Mouse (Mus musculus) kidney, embryonic 15.5 days (tissue): ENCODE measurements around the gene 4930518I15Rik. TPM values are rescaled to one million over a fixed set of nuclear protein-coding genes. Genes with fewer than 3 reads are reported as not detected.
"Not testable (repeated sequence)": the region's sequence is repeated elsewhere in the genome, so short reads cannot be mapped to it uniquely, and the experiment has no call there.

ENCODE experiments used
- ATAC-seq: fragments of 200-750 bp; cut with Nextera tagmentation; replicated peaks from 2 replicates; pipeline ENCODE4 v1.8.0; 2017; ENCODE audit warnings: moderate TSS enrichment; ENCODE audit not compliant: low FRiP score
- H3K27ac ChIP-seq: fragments of 300-500 bp; sonication (generic); 2 replicates; pipeline ENCODE4 v1.5.1; 2015; ENCODE audit warnings: mild to moderate bottlenecking, inconsistent platforms
- H3K27me3 ChIP-seq: fragments of 300-500 bp; sonication (generic); 2 replicates; pipeline ENCODE4 v1.6.1; 2015; ENCODE audit warnings: inconsistent platforms
- H3K36me3 ChIP-seq: fragments of 300-500 bp; sonication (generic); 2 replicates; pipeline ENCODE4 v1.6.1; 2015; ENCODE audit warnings: inconsistent platforms
- H3K4me1 ChIP-seq: fragments of 300-500 bp; sonication (generic); 2 replicates; pipeline ENCODE4 v1.6.1; 2015; ENCODE audit warnings: inconsistent platforms
- H3K4me2 ChIP-seq: fragments of 300-500 bp; sonication (generic); 2 replicates; pipeline ENCODE4 v1.6.1; 2015; ENCODE audit warnings: moderate library complexity, mild to moderate bottlenecking, inconsistent platforms
- H3K4me3 ChIP-seq: fragments of 300-500 bp; sonication (generic); replicated peaks from 2 replicates; pipeline ENCODE4 v1.5.1; 2015; ENCODE audit warnings: mild to moderate bottlenecking, inconsistent platforms
- H3K9ac ChIP-seq: fragments of 300-500 bp; sonication (generic); 2 replicates; pipeline ENCODE4 v1.6.1; 2015; ENCODE audit warnings: mild to moderate bottlenecking, inconsistent platforms
- H3K9me3 ChIP-seq: fragments of 300-500 bp; sonication (generic); replicated peaks from 2 replicates; pipeline ENCODE4 v1.6.1; 2016; ENCODE audit warnings: inconsistent platforms
- WGBS: fragments of 180-500 bp; shearing (Covaris S2); methylation state at CpG from one replicate; pipeline ENCODE4 v1.1.7; 2015; ENCODE audit warnings: mixed read lengths; 5-methylcytosine and 5-hydroxymethylcytosine counted together
- polyA plus RNA-seq: library from polyadenylated mRNA; unstranded; fragments of >200 nt; fragmentation: Nextera tagmentation; extraction: Ambion mirVana; gene quantifications from 2 replicates; pipeline ENCODE4 v1.2.1, GENCODE M21; 2015

The 4930518I15Rik gene
- polyA plus RNA-seq, 1 experiment from 2014 or later = 8.6 TPM

DNA sequence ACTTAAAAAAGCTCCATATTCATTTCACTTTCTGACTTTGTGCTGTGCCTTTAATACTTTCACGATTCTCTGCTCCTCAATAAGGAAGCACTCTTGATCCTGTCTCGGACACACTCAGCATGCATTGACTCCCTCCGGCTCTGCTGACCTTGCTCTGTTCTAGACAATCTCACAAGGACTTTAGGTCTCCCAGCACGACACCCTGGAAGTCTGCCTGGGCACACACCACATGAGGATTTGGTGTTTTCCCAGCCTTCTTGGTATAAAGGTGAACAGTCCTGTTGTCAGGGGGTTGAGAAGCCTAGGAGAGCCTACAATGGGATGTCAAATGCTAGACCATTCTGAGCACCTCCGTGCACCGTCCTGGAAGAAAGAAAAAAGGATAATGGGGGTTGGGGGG lies 35.1 kb upstream of the 4930518I15Rik start:
- no peak for ATAC-seq
- Histone ChIP-seq H3K4me2 (no peak overlapping the region), H3K27ac (no peak overlapping the region), H3K4me1 (no peaks in the 10 kb centered on the region), H3K9me3 (no peaks in the 10 kb centered on the region), H3K4me3 (no peak overlapping the region), H3K36me3 (no peaks in the 10 kb centered on the region), H3K9ac (no peak overlapping the region), H3K27me3 (no peaks in the 10 kb centered on the region)
- 78% methylated on average over 6 of the region's 6 CpGs for WGBS

DNA sequence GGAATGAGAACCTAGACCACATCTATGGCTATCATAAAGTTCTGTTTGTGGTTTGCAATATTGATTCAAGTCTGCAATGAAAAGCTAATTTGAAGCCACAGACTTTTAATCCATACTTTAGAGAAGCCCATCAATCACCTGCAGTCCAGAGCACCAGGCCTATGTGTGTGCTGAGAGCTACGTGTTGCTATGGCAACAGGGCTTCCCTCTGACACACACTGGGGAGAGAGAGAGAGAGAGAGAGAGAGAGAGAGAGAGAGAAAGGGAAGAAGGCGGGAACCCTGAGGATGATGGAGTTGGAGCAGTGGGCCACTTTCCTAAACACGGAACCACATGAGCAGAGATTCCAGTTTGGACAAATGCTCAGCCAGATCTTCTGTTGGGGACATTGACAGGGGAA lies 34.5 kb upstream of the 4930518I15Rik start:
- H3K27me3 ChIP-seq = no peaks in the 10 kb centered on the region
- WGBS = 63% methylated on average over 3 of the region's 3 CpGs
- H3K36me3 ChIP-seq = no peaks in the 10 kb centered on the region
- no peak overlapping the region for H3K9ac ChIP-seq
- H3K4me2 ChIP-seq = no peak overlapping the region
- H3K9me3 ChIP-seq = no peaks in the 10 kb centered on the region
- ATAC-seq = no peak
- H3K4me1 ChIP-seq = no peaks in the 10 kb centered on the region
- no peak overlapping the region for H3K4me3 ChIP-seq
- H3K27ac ChIP-seq = no peak overlapping the region

DNA sequence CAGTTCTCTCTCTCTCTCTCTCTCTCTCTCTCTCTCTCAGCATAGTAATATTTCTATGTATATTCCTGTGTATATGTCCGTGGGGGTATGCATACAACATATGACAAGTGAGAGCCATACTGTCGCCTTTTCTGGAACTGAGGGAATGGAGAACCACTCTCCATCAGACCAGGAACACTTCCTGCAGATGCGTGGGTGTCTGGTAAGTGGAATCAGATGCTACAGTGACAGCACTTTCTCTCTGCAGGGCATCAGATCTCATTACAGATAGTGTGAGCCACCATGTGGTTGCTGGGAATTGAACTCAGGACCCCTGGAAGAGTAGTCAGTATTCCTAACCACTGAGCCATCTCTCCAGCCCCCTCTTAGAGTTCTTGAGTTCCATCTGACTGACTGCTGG lies 30.7 kb upstream of the 4930518I15Rik start:
- Histone ChIP-seq H3K27ac (no peak overlapping the region), H3K4me3 (no peak overlapping the region), H3K27me3 (no peaks in the 10 kb centered on the region), H3K9ac (no peak overlapping the region), H3K9me3 (no peaks in the 10 kb centered on the region), H3K4me1 (no peaks in the 10 kb centered on the region), H3K4me2 (no peak overlapping the region), H3K36me3 (no peaks in the 10 kb centered on the region)
- 68% methylated on average over 3 of the region's 3 CpGs for WGBS
- ATAC-seq = no peak

DNA sequence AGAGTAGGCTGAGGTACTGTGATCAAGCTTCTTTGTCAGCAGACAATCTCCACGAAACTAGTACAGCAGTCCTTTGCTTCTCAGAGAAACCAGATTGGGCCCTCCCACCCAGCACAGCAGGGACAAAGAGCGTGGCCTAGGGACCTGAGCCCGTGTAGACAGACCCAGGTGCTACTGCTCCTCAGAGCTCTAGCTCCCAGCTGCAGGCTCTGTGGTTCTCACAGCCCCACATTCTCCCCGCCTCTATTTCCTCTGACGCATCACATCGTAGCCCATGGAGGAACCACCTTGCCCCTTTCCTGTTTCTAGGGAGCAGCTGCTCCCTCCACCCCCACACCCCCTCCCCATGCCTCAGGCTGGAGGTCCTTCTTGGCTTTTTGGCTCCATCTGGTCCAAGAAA lies 29.3 kb upstream of the 4930518I15Rik start, which contains the start of gene Sla2:
TSS of gene Sla2 (minus strand) at position 176 of the 400 bp plus-strand sequence.
- no peak for ATAC-seq
- Histone ChIP-seq H3K27me3 (no peaks in the 10 kb centered on the region), H3K9ac (no peak within 1 kb of the TSS), H3K4me2 (no peak within 1 kb of the TSS), H3K4me1 (no peaks in the 10 kb centered on the region), H3K36me3 (no peaks in the 10 kb centered on the region), H3K27ac (no peak within 1 kb of the TSS), H3K4me3 (no peak within 1 kb of the TSS), H3K9me3 (no peaks in the 10 kb centered on the region)
- WGBS = 65% methylated on average over 6 of the region's 6 CpGs

DNA sequence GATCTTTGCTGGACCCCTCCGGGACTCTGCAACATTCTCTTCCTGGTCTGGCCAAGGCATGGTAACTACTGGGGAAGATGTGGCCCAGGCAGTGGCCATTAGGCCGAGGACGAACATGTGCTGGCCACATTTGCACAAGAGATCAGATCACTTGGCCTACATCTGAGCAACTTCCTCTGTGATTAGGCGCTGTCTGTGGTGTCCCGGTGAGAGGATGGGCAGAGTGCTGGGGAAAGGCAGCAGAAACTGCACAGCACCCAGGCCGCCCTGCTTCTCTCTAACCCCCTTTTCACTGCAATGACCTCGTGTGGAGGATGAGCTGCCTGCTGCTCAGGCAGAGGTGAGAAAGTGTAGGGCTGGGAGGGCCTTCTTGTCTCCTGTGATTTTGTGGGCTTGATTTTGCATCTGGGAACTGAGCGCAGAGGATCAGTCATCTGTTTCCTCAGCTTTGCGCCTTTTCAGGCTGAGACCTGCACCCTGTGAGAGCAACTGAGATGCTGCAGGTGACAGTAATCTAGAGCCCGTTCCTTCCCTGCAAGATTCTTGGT lies 28.4 kb upstream of the 4930518I15Rik start:
- Histone ChIP-seq H3K27me3 (no peaks in the 10 kb centered on the region), H3K4me2 (no peak overlapping the region), H3K4me1 (no peaks in the 10 kb centered on the region), H3K9ac (no peak overlapping the region), H3K4me3 (no peak overlapping the region), H3K36me3 (no peaks in the 10 kb centered on the region), H3K27ac (no peak overlapping the region), H3K9me3 (no peaks in the 10 kb centered on the region)
- 72% methylated on average over 10 of the region's 10 CpGs for WGBS
- ATAC-seq = no peak

DNA sequence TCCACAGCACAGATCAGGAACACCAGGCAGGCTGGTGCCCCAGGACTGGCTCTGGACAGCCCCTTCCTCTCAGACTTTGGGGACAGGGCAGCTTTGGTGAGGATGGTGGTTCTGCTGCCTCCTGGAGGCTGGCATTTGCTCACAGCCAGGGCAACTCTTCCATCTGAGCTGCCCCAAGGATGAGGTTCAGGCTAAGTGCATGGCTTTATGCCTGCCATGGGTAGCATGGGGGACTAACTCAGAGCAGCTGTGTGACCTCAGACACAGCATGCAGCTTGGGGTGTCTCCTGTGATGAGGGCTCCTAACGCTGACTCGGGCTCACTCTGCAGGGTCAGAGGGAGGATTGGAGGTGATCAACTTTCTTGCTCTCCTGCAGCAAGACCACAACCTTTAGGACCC lies 27.9 kb upstream of the 4930518I15Rik start:
- not testable (repeated sequence) for H3K27ac ChIP-seq, H3K4me1 ChIP-seq, H3K9me3 ChIP-seq, H3K9ac ChIP-seq, H3K36me3 ChIP-seq, ATAC-seq, H3K27me3 ChIP-seq, H3K4me2 ChIP-seq, H3K4me3 ChIP-seq
- WGBS = 63% methylated on average over 2 of the region's 2 CpGs

DNA sequence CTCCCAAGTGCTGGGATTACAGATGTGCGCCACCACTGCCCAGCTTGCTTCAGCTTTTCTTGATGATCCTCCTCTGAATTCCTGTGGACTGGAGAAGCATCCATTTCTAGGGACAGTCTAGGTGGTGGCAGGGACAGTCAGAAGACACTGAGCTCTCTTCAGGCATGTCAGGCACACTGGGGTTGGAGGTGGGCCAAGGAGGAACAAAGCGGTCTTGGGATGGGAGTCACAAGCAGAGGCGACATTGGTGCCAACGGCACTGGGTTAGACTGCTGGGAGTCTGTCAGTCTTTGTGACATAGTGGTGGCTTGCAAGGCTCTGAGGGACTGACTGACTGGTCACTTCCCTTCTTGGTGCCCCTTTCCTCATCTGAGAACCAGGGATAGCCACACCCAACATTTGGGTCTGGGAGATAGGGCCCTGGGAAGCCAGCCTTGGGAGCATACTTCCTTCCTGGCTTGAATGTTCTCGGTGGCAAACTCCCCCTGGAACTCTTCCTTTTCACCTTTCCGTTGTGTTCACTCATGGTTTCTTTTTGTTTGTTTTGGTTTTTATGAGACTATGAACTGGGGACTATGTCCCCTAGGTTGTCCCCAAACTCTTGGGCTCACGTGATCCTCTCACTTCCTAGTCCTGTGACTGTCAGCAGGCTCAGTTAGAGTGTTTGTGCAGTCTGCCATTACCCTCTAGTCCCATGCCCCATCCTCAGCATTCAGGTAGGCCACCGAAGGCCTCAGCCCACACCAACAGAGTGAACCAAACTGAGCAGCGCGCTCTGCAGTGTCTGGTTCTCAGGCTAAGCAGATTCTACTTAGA lies 26.9 kb upstream of the 4930518I15Rik start:
- no peak overlapping the region for H3K27ac ChIP-seq
- no peak overlapping the region for H3K4me2 ChIP-seq
- no peak for ATAC-seq
- H3K9ac ChIP-seq = no peak overlapping the region
- no peaks in the 10 kb centered on the region for H3K4me1 ChIP-seq
- no peaks in the 10 kb centered on the region for H3K9me3 ChIP-seq
- 91% methylated on average over 10 of the region's 10 CpGs for WGBS
- no peaks in the 10 kb centered on the region for H3K27me3 ChIP-seq
- H3K4me3 ChIP-seq = no peak overlapping the region
- no peaks in the 10 kb centered on the region for H3K36me3 ChIP-seq

DNA sequence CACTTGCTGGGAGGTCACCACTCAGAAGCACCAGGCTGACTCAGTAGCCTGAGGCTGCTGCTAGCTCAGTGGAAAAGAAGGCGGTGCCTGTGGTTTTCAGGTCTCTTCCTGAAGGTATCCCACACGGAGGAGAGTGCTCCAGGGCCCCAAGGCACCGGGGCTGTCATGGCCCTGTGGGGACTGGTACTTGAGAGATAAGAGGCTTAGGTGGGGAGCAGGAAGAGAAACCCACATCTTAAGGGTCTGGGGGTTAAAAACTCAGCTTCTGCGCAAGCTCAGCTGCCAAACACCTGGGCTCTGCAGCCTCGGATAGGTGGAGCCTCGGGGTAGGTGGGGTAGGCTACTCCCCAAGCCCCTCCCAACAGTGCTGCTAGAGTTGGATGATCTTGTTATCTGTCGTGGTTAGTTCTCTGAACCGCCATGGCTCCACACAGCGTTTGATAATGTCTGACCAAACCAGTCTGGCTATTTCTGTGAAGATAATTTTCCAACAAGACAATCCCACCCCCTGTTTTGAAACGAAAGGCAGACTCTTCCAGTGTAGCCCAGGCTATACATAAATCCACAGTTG lies 24.8 kb upstream of the 4930518I15Rik start:
- Histone ChIP-seq H3K27ac (no peak overlapping the region), H3K9me3 (no peaks in the 10 kb centered on the region), H3K4me3 (no peak overlapping the region), H3K36me3 (no peaks in the 10 kb centered on the region), H3K9ac (no peak overlapping the region), H3K4me2 (no peak overlapping the region), H3K4me1 (no peaks in the 10 kb centered on the region), H3K27me3 (no peaks in the 10 kb centered on the region)
- no peak for ATAC-seq
- 43% methylated on average over 10 of the region's 10 CpGs for WGBS

DNA sequence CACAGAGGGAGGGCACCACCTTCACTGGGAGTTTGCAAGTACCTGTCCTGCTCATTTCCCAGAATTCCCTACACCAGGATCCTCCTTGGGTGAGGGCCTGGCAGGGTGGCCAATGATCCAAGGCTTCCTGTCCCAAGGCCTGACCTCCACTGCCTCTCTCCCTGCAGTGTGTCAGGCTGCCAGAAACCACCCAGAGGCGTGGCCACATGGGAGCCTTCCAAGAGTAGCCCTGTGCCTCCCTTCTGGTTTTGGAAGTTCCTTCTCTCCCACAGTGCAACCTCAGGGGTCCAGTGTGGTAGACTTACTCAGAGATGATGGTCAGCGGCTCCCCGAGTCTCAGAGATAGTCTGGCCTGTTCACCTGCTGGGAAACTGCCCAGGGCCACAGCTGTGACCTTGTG lies 21.8 kb upstream of the 4930518I15Rik start:
- Histone ChIP-seq H3K4me3 (no peak overlapping the region), H3K9ac (no peak overlapping the region), H3K27me3 (no peaks in the 10 kb centered on the region), H3K9me3 (no peaks in the 10 kb centered on the region), H3K36me3 (peaks cover 4% of the 10 kb centered on the region), H3K4me2 (no peak overlapping the region), H3K4me1 (no peaks in the 10 kb centered on the region), H3K27ac (no peak overlapping the region)
- 75% methylated on average over 3 of the region's 3 CpGs for WGBS
- ATAC-seq = no peak

DNA sequence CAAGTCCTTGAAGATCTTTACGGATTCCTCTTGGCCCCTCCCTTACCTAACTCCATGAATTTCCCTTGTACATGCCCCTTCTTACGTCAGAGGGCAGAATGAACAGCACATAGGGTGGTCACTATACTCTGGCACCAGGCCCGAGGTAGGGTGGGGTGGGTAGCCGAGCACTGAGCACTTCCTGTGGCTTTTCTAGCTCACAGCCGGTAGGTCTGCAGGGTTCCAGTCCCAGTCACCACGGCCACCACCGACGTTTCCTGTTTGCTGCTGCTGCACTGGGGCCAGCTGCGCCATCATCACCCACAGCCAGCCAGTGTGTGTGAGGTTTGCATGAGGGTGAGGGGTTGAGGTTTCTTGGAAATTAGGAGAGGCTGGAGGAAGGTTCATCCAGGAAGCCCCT lies 20.0 kb upstream of the 4930518I15Rik start:
- Histone ChIP-seq H3K27me3 (no peaks in the 10 kb centered on the region), H3K27ac (no peak overlapping the region), H3K9me3 (no peaks in the 10 kb centered on the region), H3K9ac (no peak overlapping the region), H3K36me3 (peaks cover 22% of the 10 kb centered on the region), H3K4me2 (no peak overlapping the region), H3K4me1 (no peaks in the 10 kb centered on the region), H3K4me3 (no peak overlapping the region)
- no peak for ATAC-seq
- WGBS = 57% methylated on average over 9 of the region's 9 CpGs

DNA sequence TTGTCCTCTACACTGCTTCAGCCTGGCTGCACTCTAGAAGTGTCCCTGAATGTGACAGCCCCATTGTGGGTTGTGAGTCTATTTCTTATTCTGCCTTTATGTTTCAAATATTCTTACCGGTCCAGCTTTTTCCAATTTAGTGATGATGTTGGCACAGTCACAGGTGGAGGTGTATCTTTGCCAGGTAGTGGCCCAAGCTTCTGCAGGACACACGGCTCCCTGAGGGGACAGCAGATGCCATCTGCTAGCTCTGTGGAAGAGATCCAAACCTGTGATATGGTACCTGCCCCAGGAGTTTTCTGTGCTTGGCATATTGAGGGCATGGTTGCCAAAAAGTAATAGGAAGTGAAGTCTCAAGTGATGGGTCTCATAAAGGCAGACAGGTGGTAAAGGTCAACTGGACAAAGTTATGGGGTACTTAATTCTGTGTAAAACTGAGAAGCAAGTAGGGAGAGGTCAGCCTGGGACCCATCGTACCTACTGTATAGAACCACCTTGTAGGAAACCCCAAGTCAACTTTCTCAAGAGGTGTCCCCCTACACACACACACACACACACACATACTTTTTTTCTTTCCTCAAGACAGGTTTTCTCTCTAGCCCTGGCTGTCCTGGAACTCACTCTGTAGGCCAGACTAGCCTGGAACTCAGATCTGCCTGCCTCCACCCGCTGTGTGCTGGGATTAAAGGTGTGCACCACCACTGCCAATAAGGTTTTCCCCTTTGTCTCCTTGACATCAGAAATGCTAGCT lies 17.2 kb upstream of the 4930518I15Rik start:
- WGBS = 94% methylated on average over 4 of the region's 4 CpGs

More for the DNA sequence above, 17.2 kb upstream of the 4930518I15Rik start:
- Histone ChIP-seq H3K27ac (no peak overlapping the region), H3K36me3 (peaks cover 49% of the 10 kb centered on the region), H3K4me3 (no peak overlapping the region), H3K4me2 (no peak overlapping the region), H3K9ac (no peak overlapping the region), H3K27me3 (no peaks in the 10 kb centered on the region), H3K4me1 (peaks cover 7% of the 10 kb centered on the region; the same call in 1 of the 2 replicates), H3K9me3 (no peaks in the 10 kb centered on the region)
- ATAC-seq = no peak
